Mouse (Mus musculus): ENCODE measurements at regions not wholly inside any gene's neighbourhood (a gene's known extent, or its start where the extent isn't known, plus 50 kb on each side); places are given as distances from the start of the nearest gene placed in this dataset.

DNA sequence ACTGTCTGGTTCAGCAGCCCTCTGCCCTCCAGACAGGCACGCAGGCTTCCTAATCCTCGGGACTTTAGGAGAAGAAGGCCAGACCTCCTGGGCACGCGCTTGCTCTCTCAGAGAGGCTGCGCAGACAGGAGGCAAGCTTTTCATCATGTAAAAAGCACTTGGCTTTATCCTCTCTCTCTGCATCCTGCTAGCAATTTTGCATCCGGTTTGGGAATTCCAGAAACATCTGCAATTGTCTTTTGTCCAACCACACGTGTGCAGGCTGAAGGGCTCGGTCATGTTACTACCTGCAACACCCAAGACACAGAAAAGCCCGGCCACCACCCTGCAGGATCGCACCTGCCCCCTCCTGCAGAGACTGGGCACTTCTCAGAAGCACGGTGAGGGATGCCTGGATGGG is 323.3 kb downstream of the Sox9 start:
- H3K9me3 ChIP-seq = no peaks in the 10 kb centered on the region
- no peak for ATAC-seq (ENCODE audit: insufficient number of reproducible peaks, insufficient read depth, low FRiP score, low TSS enrichment)
- H3K27ac ChIP-seq = no peak overlapping the region
- no peaks in the 10 kb centered on the region for H3K27me3 ChIP-seq
- H3K36me3 ChIP-seq = no peaks in the 10 kb centered on the region
- peaks cover 28% of the 10 kb centered on the region for H3K4me1 ChIP-seq
- H3K4me3 ChIP-seq = no peak overlapping the region
- H3K4me2 ChIP-seq (replicated peaks) = no peak overlapping the region
- H3K9ac ChIP-seq = no peak overlapping the region
- WGBS = 58% methylated on average over 11 of the region's 11 CpGs

DNA sequence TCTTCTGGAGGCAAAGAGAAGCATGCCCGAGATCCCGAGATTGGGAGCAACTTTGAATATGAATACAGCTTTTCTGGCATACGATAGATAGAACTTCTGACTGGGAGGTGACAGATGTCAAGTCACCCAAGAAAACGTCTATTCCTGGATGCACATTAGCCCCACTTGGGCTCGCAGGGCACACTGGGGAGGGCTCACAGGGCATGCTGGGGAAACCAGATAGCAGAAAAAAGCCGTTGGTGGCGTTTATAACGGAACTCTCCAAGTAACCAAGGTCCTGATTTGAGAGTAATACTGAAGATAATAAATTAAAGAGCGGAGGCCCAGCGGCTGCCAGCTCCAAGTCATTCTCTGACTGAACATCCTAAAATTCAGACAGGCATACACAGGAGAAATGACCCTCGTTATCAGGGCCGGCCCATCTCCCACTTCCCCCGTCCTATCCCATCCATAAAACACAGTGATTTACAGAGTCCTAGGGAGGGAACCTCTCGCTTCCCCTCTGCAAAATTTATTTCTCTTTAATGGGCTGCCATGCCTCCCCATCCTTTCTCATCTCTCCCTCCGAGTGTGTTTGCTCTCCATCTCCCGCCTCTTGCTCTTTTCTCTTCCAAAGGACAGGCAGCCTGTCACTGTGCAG is 325.3 kb downstream of the Sox9 start:
- no peak overlapping the region for H3K4me3 ChIP-seq
- WGBS = 55% methylated on average over 16 of the region's 16 CpGs
- peaks cover 12% of the 10 kb centered on the region for H3K4me1 ChIP-seq
- H3K36me3 ChIP-seq = no peaks in the 10 kb centered on the region
- H3K27me3 ChIP-seq = no peaks in the 10 kb centered on the region
- no peak for ATAC-seq (ENCODE audit: insufficient number of reproducible peaks, insufficient read depth, low FRiP score, low TSS enrichment)
- no peak overlapping the region for H3K4me2 ChIP-seq (replicated peaks)
- H3K9me3 ChIP-seq = no peaks in the 10 kb centered on the region
- H3K27ac ChIP-seq = no peak overlapping the region
- no peak overlapping the region for H3K9ac ChIP-seq

DNA sequence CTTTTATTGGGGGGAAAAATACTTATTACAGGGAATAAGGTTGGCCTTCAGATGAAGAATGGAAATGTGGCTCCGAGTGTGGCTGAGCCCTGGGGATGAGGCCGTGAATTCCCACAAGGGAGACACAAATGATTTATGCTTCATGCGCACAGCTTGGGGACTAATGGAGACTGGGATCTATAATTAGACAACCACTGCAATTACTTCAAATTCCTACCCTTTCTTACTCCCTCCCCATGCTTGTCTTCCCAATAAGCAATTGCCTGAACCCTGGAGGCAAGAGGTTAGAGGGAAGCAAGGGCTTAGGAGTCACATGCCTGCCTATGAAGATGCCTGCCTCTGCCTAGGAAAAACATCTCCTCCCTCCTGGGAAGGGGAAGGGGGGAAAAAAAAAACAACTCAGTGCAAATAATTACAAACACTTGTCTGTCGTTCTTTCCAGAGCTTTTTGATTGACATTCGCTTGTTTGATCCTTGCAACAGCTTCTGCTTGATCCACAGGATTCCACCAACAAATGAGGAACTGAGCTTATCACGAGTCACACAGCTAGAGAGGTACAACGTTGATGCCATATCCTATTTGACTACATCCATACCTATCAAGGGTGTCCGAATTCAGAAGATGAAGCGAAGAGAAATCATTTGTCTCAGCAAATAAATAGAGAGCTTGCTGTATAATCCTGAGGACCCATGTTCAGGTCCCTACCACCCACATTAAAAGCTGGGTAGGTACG is 326.1 kb downstream of the Sox9 start:
- H3K4me2 ChIP-seq (replicated peaks) = no peak overlapping the region
- no peaks in the 10 kb centered on the region for H3K9me3 ChIP-seq
- H3K9ac ChIP-seq = no peak overlapping the region
- peaks cover 12% of the 10 kb centered on the region for H3K4me1 ChIP-seq
- no peaks in the 10 kb centered on the region for H3K36me3 ChIP-seq
- 45% methylated on average over 10 of the region's 10 CpGs for WGBS
- H3K27ac ChIP-seq = no peak overlapping the region
- no peak overlapping the region for H3K4me3 ChIP-seq
- H3K27me3 ChIP-seq = no peaks in the 10 kb centered on the region
- no peak for ATAC-seq (ENCODE audit: insufficient number of reproducible peaks, insufficient read depth, low FRiP score, low TSS enrichment)

DNA sequence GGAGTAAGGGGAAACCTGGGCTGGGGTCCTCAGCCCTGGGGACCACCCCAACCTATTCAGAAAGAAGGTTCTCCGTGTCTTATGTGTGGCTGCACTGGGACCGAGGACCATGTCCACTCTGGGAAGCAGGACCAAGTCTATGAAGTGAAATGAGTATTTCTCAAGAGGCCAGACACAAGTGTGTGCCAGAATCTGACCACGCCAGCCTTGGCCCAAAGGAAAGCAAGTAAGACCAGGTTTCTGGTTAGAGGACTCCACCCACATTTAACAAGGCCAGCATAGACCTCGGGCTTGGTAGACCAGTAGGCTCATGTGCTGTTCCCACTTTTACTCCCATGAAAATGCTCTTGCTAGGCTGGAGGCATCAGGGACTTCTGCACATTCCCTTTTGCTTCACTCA is 327.1 kb downstream of the Sox9 start:
- Histone ChIP-seq H3K27me3 (no peaks in the 10 kb centered on the region), H3K27ac (no peak overlapping the region), H3K9ac (no peak overlapping the region), H3K4me1 (peaks cover 12% of the 10 kb centered on the region), H3K9me3 (no peaks in the 10 kb centered on the region), H3K36me3 (no peaks in the 10 kb centered on the region), H3K4me3 (no peak overlapping the region), H3K4me2 (replicated peaks) (no peak overlapping the region)
- 83% methylated on average over 4 of the region's 4 CpGs for WGBS
- no peak for ATAC-seq (ENCODE audit: insufficient number of reproducible peaks, insufficient read depth, low FRiP score, low TSS enrichment)

DNA sequence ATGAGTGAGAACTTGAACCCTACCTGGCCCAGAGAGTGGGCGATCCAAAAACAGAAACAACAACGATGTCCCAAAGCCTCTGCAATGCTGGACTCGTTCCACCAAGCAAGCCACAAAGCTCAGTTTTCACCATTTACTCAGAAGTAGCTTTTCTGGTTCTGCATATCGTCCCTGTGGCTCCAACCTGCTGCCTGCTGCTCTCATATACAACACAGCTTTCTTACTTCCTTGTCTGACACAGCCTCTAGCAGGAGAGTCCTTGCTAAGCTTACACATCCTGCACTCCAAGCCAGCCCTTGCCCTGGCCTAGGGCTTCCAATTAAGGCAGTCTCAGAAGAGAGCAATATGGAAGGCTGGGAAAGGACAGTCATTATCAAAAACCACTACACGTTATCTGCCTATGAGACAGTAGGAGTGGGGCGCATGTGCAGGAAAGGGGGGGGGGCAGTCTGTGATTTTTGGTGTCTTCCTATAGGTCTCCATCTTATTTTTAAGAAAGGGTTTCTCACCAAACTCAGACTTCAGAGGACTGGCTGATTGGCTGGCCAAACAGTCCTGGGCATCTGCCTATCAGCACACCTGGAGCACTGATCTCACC is 331.3 kb downstream of the Sox9 start:
- Histone ChIP-seq H3K9me3 (no peaks in the 10 kb centered on the region), H3K27me3 (no peaks in the 10 kb centered on the region), H3K4me1 (no peaks in the 10 kb centered on the region), H3K27ac (no peak overlapping the region), H3K4me2 (replicated peaks) (no peak overlapping the region), H3K4me3 (no peak overlapping the region), H3K36me3 (no peaks in the 10 kb centered on the region), H3K9ac (no peak overlapping the region)
- no peak for ATAC-seq (ENCODE audit: insufficient number of reproducible peaks, insufficient read depth, low FRiP score, low TSS enrichment)
- 67% methylated on average over 6 of the region's 6 CpGs for WGBS

DNA sequence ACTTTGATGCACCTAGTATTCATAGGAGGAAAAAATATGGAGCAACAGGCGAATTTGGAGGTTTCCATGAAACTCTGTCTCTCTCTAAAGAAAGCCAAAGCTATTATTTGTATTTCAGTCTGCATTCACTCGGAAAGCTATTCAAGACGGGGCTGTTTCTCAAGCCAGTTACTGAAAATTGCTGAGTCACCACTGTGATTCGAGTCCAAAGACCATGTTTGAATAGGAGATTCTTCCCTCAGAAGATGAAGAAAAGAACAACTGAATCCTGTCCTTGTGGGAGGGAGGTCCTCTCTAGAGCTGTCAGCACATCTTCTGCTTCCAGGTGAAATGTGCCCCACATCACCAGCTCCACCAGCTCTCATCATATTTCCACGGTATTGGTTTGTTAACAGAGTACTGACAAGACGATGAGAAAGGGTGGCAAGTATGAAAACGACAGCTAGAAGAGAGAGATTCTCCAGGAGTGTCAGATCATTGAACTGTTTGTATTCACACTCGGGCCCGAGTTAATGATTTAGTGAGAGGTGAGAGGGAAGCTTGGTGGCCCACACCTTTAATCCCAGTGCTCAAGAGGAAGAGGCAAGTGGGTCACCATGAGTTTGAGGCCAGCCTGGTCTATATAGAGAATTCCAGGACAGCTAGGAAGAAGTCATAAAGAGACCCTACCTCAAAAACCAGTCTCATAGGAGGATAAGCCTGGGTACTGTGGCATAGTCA is 335.3 kb downstream of the Sox9 start:
- no peak overlapping the region for H3K27ac ChIP-seq
- 85% methylated on average over 9 of the region's 9 CpGs for WGBS
- peaks cover 12% of the 10 kb centered on the region for H3K4me1 ChIP-seq
- no peak overlapping the region for H3K9ac ChIP-seq
- no peaks in the 10 kb centered on the region for H3K9me3 ChIP-seq
- no peak overlapping the region for H3K4me3 ChIP-seq
- ATAC-seq (ENCODE audit: insufficient number of reproducible peaks, insufficient read depth, low FRiP score, low TSS enrichment) = no peak
- H3K4me2 ChIP-seq (replicated peaks) = no peak overlapping the region
- no peaks in the 10 kb centered on the region for H3K36me3 ChIP-seq
- no peaks in the 10 kb centered on the region for H3K27me3 ChIP-seq

DNA sequence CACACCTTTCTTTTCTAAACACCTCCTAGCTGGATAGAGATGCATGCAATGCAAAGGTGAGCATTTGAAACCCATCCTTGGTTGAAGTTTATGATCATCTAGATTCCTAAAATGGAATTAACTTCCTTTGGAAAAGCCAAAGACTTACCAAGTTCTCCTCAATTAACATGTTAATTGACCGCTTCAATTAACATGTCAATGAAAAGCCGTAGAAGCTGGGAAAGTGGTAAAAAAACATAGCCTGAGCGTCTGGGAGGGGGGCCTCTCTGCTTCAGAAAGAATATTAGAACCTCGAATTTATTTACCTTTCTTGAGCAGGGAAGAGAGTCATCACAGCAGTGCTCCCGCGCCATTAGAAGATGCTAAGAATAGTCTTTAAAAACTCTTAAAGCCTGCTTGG is 338.5 kb downstream of the Sox9 start:
- Histone ChIP-seq H3K9ac (no peak overlapping the region), H3K27me3 (no peaks in the 10 kb centered on the region), H3K9me3 (no peaks in the 10 kb centered on the region), H3K4me3 (no peak overlapping the region), H3K4me1 (peaks cover 12% of the 10 kb centered on the region), H3K27ac (no peak overlapping the region), H3K4me2 (replicated peaks) (no peak overlapping the region), H3K36me3 (no peaks in the 10 kb centered on the region)
- no peak for ATAC-seq (ENCODE audit: insufficient number of reproducible peaks, insufficient read depth, low FRiP score, low TSS enrichment)
- WGBS = 43% methylated on average over 6 of the region's 6 CpGs

DNA sequence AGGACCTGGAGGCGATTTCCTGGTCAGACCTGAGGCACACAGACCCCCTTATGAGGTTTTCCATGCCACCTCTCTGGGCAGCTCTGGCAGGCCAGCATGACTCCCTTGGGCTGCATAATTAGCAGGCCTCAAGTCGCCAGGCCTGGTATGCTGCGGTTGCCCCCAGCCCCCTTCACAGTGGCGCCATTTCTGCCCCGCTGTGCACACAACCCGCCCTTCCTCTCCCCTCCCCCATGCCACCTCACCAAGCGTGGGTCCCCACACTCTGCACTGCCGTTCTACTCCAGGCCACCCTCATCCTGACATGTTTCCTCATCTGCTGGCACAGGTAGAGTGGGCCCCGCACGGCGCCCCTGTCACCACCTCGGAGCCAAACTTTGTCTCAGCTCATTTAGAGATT is 339.3 kb downstream of the Sox9 start:
- ATAC-seq (ENCODE audit: insufficient number of reproducible peaks, insufficient read depth, low FRiP score, low TSS enrichment) = no peak
- 0 out of 2 replicates have a peak overlapping the region, but pooled peaks have one; percentile 11 for H3K27ac ChIP-seq
- no peak overlapping the region for H3K9ac ChIP-seq
- H3K4me1 ChIP-seq = peaks cover 12% of the 10 kb centered on the region
- H3K9me3 ChIP-seq = no peaks in the 10 kb centered on the region
- 47% methylated on average over 12 of the region's 12 CpGs for WGBS
- H3K4me3 ChIP-seq = no peak overlapping the region
- H3K36me3 ChIP-seq = no peaks in the 10 kb centered on the region
- no peaks in the 10 kb centered on the region for H3K27me3 ChIP-seq
- no peak overlapping the region for H3K4me2 ChIP-seq (replicated peaks)

DNA sequence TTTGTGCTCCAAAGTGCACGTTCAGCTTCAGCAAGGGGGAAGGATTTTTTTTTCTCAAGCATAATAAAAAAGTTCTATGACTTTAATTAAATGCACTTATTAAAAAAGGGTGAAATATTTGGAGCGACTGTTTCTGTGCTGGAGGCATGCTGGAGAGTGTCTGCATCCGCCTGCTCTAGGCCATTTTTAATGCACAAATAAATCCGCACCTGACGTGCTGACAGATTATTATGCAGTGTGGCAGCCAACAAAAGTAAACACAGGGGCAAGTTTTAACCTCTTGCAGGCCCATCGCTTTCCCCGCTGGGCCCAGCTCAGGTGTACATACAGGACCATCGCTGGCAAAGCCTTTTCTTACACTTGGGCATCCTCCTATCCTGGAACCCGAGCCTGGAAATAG is 340.1 kb downstream of the Sox9 start:
- WGBS = 62% methylated on average over 9 of the region's 9 CpGs
- Histone ChIP-seq H3K27ac (no peak overlapping the region), H3K36me3 (no peaks in the 10 kb centered on the region), H3K27me3 (no peaks in the 10 kb centered on the region), H3K9me3 (no peaks in the 10 kb centered on the region), H3K4me1 (peaks cover 12% of the 10 kb centered on the region), H3K4me3 (no peak overlapping the region), H3K4me2 (replicated peaks) (no peak overlapping the region), H3K9ac (no peak overlapping the region)
- no peak for ATAC-seq (ENCODE audit: insufficient number of reproducible peaks, insufficient read depth, low FRiP score, low TSS enrichment)

DNA sequence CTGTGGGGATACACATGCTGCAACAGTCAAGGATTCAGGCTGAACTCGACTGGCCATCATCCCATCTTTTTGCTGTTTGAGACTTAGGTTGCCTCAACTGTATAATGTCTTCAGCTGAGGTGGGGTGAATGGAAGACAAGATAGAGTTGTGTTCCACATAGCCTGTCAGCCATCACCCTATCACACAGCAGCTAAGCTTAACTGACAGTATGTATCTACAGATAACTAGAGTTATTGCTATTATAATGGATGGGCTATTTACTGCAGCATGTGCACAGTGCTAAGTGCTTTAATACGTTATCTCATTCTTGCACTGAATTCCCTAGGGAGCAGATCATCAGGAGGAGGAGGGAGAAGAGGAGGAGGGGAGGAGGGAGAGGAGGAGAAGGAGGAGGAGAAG is 340.9 kb downstream of the Sox9 start:
- no peaks in the 10 kb centered on the region for H3K36me3 ChIP-seq
- no peak overlapping the region for H3K9ac ChIP-seq
- no peak overlapping the region for H3K4me2 ChIP-seq (replicated peaks)
- no peak overlapping the region for H3K4me3 ChIP-seq
- H3K9me3 ChIP-seq = no peaks in the 10 kb centered on the region
- 71% methylated on average over 2 of the region's 2 CpGs for WGBS
- H3K4me1 ChIP-seq = peaks cover 17% of the 10 kb centered on the region
- no peak for ATAC-seq (ENCODE audit: insufficient number of reproducible peaks, insufficient read depth, low FRiP score, low TSS enrichment)
- no peak overlapping the region for H3K27ac ChIP-seq
- H3K27me3 ChIP-seq = no peaks in the 10 kb centered on the region

DNA sequence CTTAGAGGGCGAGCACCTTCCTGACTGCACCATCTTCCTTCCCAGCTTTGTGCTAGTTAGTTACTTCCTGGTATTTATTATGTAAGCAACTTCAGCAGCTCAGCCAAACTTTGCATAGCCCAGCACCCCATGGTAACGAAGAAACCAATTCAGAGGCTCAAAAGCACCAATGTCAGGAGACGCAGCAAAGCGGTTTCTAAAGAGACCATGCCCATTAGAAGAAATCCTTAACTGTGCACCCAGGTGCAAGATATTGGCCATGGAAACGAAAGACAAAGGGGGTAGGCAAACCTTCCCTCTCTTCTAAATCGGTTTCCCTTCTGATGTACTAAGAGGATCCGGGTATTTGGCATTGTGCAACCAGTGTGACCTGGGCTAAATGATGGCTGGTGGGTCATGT is 343.8 kb downstream of the Sox9 start:
- Histone ChIP-seq H3K36me3 (0 out of 2 replicates have a peak, but pooled peaks cover 2% of the 10 kb centered on the region), H3K4me1 (peaks cover 16% of the 10 kb centered on the region), H3K4me2 (replicated peaks) (no peak overlapping the region), H3K27me3 (no peaks in the 10 kb centered on the region), H3K4me3 (no peak overlapping the region), H3K9me3 (no peaks in the 10 kb centered on the region), H3K27ac (no peak overlapping the region), H3K9ac (no peak overlapping the region)
- WGBS = 83% methylated on average over 7 of the region's 7 CpGs
- ATAC-seq (ENCODE audit: insufficient number of reproducible peaks, insufficient read depth, low FRiP score, low TSS enrichment) = no peak

DNA sequence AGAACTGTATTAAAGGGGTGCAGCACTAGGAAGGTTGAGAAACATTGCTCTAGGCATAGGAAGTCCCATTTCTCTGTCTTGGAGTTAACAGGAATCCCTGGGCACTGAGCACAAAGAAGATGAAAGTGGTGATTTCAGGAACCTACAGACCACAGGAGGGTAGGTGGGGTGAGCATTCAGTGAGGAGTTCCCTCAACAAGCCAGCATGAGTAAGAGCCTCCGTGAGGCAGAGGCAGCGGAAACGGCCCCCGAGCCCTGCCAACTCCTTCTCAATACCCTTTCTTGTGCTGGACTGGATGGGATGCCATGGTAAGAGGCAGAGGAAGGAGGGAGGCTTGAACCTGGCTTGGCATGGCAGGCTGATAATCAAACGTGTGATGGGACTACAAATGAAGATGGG is 347.2 kb downstream of the Sox9 start:
- Histone ChIP-seq H3K9me3 (no peaks in the 10 kb centered on the region), H3K27ac (no peak overlapping the region), H3K4me1 (peaks cover 20% of the 10 kb centered on the region; the same call in 1 of the 2 replicates), H3K36me3 (0 out of 2 replicates have a peak, but pooled peaks cover 2% of the 10 kb centered on the region), H3K27me3 (no peaks in the 10 kb centered on the region), H3K4me3 (no peak overlapping the region), H3K9ac (no peak overlapping the region), H3K4me2 (replicated peaks) (no peak overlapping the region)
- WGBS = 93% methylated on average over 5 of the region's 5 CpGs
- no peak for ATAC-seq (ENCODE audit: insufficient number of reproducible peaks, insufficient read depth, low FRiP score, low TSS enrichment)
